Comparison of ENCODE assay signal across 15 mouse cellular contexts in the genomic region with DNA sequence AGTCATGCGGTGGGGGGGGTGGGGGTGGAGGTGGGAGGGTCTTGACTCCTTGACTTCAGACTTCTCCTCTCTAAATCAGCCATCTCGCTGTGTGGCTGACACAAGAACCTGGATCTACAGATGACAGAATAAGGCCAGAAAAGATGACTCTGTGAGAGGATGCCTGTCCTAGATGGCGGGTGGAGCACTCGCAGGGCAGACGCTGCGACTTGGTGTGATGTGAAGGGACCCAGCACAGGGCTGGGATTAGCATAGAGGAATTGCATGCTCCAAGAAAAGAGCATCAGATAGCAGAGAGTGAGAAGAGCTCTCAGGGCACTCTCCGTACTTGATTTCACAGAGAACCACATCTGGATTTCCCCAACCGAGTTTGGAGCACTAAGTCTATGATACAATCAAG.
"Had no signal": no experiment of that assay in that cellular context is flagged by ENCODE, and none has a peak within 500 bp of the region (broad histone marks: within the 10 kb centered on the region; RNA-seq: fewer than 3 reads in every experiment).

No protein-coding gene starts in this region.

- ATAC-seq: inflammation-experienced regulatory T-cells, adult 6 months; liver, embryonic 12.5 days; midbrain, embryonic 16.5 days had no signal

- DNase-seq: kidney, adult 8-10 months; kidney, postnatal 10 days; lung, postnatal 14 days; retina, postnatal 1 day; right cerebral cortex, postnatal 4 days; spleen, adult 18-20 months; thymus, adult 18-20 months; thymus, postnatal 14 days had no signal

- H3K27me3 ChIP-seq: limb, embryonic 15.5 days; liver, embryonic 12.5 days; neural tube, embryonic 13.5 days had no signal

- H3K4me2 ChIP-seq: limb, embryonic 15.5 days; liver, embryonic 12.5 days; midbrain, embryonic 12.5 days; neural tube, embryonic 13.5 days had no signal

- H3K9me3 ChIP-seq: limb, embryonic 15.5 days; liver, embryonic 12.5 days; midbrain, embryonic 12.5 days; neural tube, embryonic 13.5 days had no signal

- H3K27ac ChIP-seq: left cerebral cortex, adult 2 months; limb, embryonic 15.5 days; liver, embryonic 12.5 days; midbrain, embryonic 12.5 days; neural tube, embryonic 13.5 days had no signal

- H3K4me3 ChIP-seq: left cerebral cortex, adult 2 months; limb, embryonic 15.5 days; liver, embryonic 12.5 days; midbrain, embryonic 12.5 days; neural tube, embryonic 13.5 days had no signal

- H3K9ac ChIP-seq: limb, embryonic 15.5 days; liver, embryonic 12.5 days; midbrain, embryonic 12.5 days; neural tube, embryonic 13.5 days had no signal
